Mouse (Mus musculus) midbrain, embryonic 14.5 days (tissue): ENCODE results near the gene Gm266. TPM values are rescaled to one million over a fixed set of nuclear protein-coding genes. Genes with fewer than 3 reads are reported as not detected.

Experiments used
- ATAC-seq: fragments of 200-750 bp; cut with Nextera tagmentation; 2 replicates; pipeline ENCODE4 v1.8.0; 2017; ENCODE audit warnings: moderate number of reproducible peaks, moderate library complexity; ENCODE audit not compliant: low FRiP score, low TSS enrichment
- DNase-seq: peaks from one replicate; pipeline ENCODE4 v3.0.0-alpha.2; 2015
- H3K27ac ChIP-seq: fragments of 300-500 bp; sonication (generic); replicated peaks from 2 replicates; pipeline ENCODE4 v1.5.1; 2014; ENCODE audit warnings: mild to moderate bottlenecking, low read depth, low read length, moderate library complexity
- H3K27me3 ChIP-seq: fragments of 300-500 bp; sonication (generic); 2 replicates; pipeline ENCODE4 v1.6.1; 2014; ENCODE audit warnings: low read length, control low read depth, mixed read lengths; ENCODE audit not compliant: control insufficient read depth, insufficient read depth
- H3K36me3 ChIP-seq: fragments of 300-500 bp; sonication (generic); 2 replicates; pipeline ENCODE4 v1.6.1; 2014; ENCODE audit warnings: low read length, control low read depth; ENCODE audit not compliant: control insufficient read depth, insufficient read depth
- H3K4me1 ChIP-seq: fragments of 300-500 bp; sonication (generic); 2 replicates; pipeline ENCODE4 v1.6.1; 2014; ENCODE audit warnings: mild to moderate bottlenecking, antibody characterized with exemption, low read length, control low read depth; ENCODE audit not compliant: control insufficient read depth, insufficient read depth
- H3K4me2 ChIP-seq: fragments of 300-500 bp; sonication (generic); 2 replicates; pipeline ENCODE4 v1.6.1; 2014; ENCODE audit warnings: mild to moderate bottlenecking, low read length, moderate library complexity
- H3K4me3 ChIP-seq: fragments of 300-500 bp; sonication (generic); replicated peaks from 2 replicates; pipeline ENCODE4 v1.5.1; 2014; ENCODE audit warnings: low read depth, low read length
- H3K9ac ChIP-seq: fragments of 300-500 bp; sonication (generic); replicated peaks from 2 replicates; pipeline ENCODE4 v1.6.1; 2014; ENCODE audit warnings: mild to moderate bottlenecking, low read length, moderate library complexity
- H3K9me3 ChIP-seq: fragments of 300-500 bp; sonication (generic); 2 replicates; pipeline ENCODE4 v1.6.1; 2016; ENCODE audit warnings: low read length, control low read depth, mixed read lengths; ENCODE audit not compliant: control insufficient read depth
- WGBS: fragments of 180-500 bp; shearing (Covaris S2); extraction: QIAGEN DNeasy Blood & Tissue Kit; methylation state at CpG from one replicate; pipeline ENCODE4 v1.1.7; 2014; 5-methylcytosine and 5-hydroxymethylcytosine counted together
- polyA plus RNA-seq: library from polyadenylated mRNA; unstranded; fragments of >200 nt; fragmentation: Nextera tagmentation; extraction: Ambion mirVana; gene quantifications from 2 replicates; pipeline ENCODE4 v1.2.1, GENCODE M21; 2014

Gm266 gene
- polyA plus RNA-seq, 1 experiment from 2014 or later: 1.9 TPM

GRCm38 (mm10) chr12:111497076-111497475 is 11.5 kb upstream of the Gm266 start:
- Histone ChIP-seq H3K9me3 (no peaks in the 10 kb centered on the region), H3K36me3 (no peaks in the 10 kb centered on the region), H3K4me3 (no peak overlapping the region), H3K4me2 (no peak overlapping the region), H3K27ac (no peak overlapping the region), H3K9ac (no peak overlapping the region), H3K4me1 (0 out of 2 replicates have a peak, but pooled peaks cover 5% of the 10 kb centered on the region), H3K27me3 (no peaks in the 10 kb centered on the region)
- DNase-seq (no peak), ATAC-seq (no peak)
- WGBS: 51% methylated on average over 2 of the region's 2 CpGs

- no peak for ATAC-seq
- WGBS: 85% methylated on average over 4 of the region's 4 CpGs
- no peak overlapping the region for H3K27ac ChIP-seq
Observed at GRCm38 (mm10) chr12:111494931-111495330, 9.3 kb upstream of the Gm266 start.

GRCm38 (mm10) chr12:111489261-111489865 is 3.7 kb upstream of the Gm266 start:
- 74% methylated on average over 11 of the region's 11 CpGs for WGBS
- Histone ChIP-seq H3K27me3 (peaks cover 32% of the 10 kb centered on the region), H3K9ac (no peak overlapping the region)

More at GRCm38 (mm10) chr12:111494931-111495330, 9.3 kb upstream of the Gm266 start:
- Histone ChIP-seq H3K4me1 (no peaks in the 10 kb centered on the region), H3K4me3 (no peak overlapping the region), H3K9ac (no peak overlapping the region), H3K36me3 (no peaks in the 10 kb centered on the region), H3K4me2 (no peak overlapping the region), H3K9me3 (no peaks in the 10 kb centered on the region), H3K27me3 (no peaks in the 10 kb centered on the region)
- DNase-seq: no peak

GRCm38 (mm10) chr12:111486455-111486854 is 832 bp upstream of the Gm266 start:
- Histone ChIP-seq H3K27me3 (peaks cover 37% of the 10 kb centered on the region), H3K4me3 (0 out of 2 replicates have a peak overlapping the region, but pooled peaks have one; percentile 37)
- no peak for ATAC-seq

More at GRCm38 (mm10) chr12:111489261-111489865, 3.7 kb upstream of the Gm266 start:
- no peaks in the 10 kb centered on the region for H3K36me3 ChIP-seq
- no peak overlapping the region for H3K27ac ChIP-seq
- no peaks in the 10 kb centered on the region for H3K9me3 ChIP-seq
- H3K4me2 ChIP-seq: no peak overlapping the region
- H3K4me3 ChIP-seq: no peak overlapping the region
- peaks cover 8% of the 10 kb centered on the region; the same call in 1 of the 2 replicates for H3K4me1 ChIP-seq
- ATAC-seq: no peak
- no peak for DNase-seq

GRCm38 (mm10) chr12:111485046-111485651 is 474 bp downstream of the Gm266 start:
- Histone ChIP-seq H3K27ac (no peak overlapping the region), H3K4me3 (peak overlapping the region; percentile 37), H3K27me3 (peaks cover 37% of the 10 kb centered on the region), H3K9ac (peak overlapping the region; percentile 29; the same call in 1 of the 2 replicates), H3K9me3 (no peaks in the 10 kb centered on the region), H3K36me3 (no peaks in the 10 kb centered on the region), H3K4me2 (peak overlapping the region; percentile 57), H3K4me1 (peaks cover 8% of the 10 kb centered on the region; the same call in 1 of the 2 replicates)
- no peak for ATAC-seq
- under 1% methylated on average over 63 of the region's 63 CpGs for WGBS
- DNase-seq: peak; percentile 37

More at GRCm38 (mm10) chr12:111486455-111486854, 832 bp upstream of the Gm266 start:
- H3K9ac ChIP-seq: no peak overlapping the region
- no peaks in the 10 kb centered on the region for H3K36me3 ChIP-seq
- H3K27ac ChIP-seq: no peak overlapping the region
- DNase-seq: peak; percentile 27
- no peaks in the 10 kb centered on the region for H3K9me3 ChIP-seq
- WGBS: 6% methylated on average over 12 of the region's 12 CpGs
- H3K4me1 ChIP-seq: peaks cover 8% of the 10 kb centered on the region; the same call in 1 of the 2 replicates
- H3K4me2 ChIP-seq: peak overlapping the region; percentile 57

- 78% methylated on average over 2 of the region's 2 CpGs for whole genome bisulfite sequencing
Observed at GRCm38 (mm10) chr12:111479917-111480316, 5.7 kb downstream of the Gm266 start.

GRCm38 (mm10) chr12:111478924-111479323 is 6.7 kb downstream of the Gm266 start:
- Histone ChIP-seq H3K27ac (no peak overlapping the region), H3K36me3 (no peaks in the 10 kb centered on the region), H3K27me3 (peaks cover under 1% of the 10 kb centered on the region), H3K4me2 (no peak overlapping the region), H3K4me3 (no peak overlapping the region), H3K9me3 (no peaks in the 10 kb centered on the region), H3K9ac (no peak overlapping the region), H3K4me1 (no peaks in the 10 kb centered on the region)
- WGBS: 65% methylated on average over 5 of the region's 5 CpGs
- DNase-seq (no peak), ATAC-seq (no peak)

More at GRCm38 (mm10) chr12:111479917-111480316, 5.7 kb downstream of the Gm266 start:
- no peak overlapping the region for H3K9ac ChIP-seq
- peaks cover 10% of the 10 kb centered on the region for H3K27me3 ChIP-seq
- peak; percentile 55 for DNase-seq
- ATAC-seq: no peak
- no peak overlapping the region for H3K4me2 ChIP-seq
- H3K36me3 ChIP-seq: no peaks in the 10 kb centered on the region
- H3K4me3 ChIP-seq: no peak overlapping the region
- no peaks in the 10 kb centered on the region; the same call in 1 of the 2 replicates for H3K4me1 ChIP-seq
- H3K27ac ChIP-seq: no peak overlapping the region
- H3K9me3 ChIP-seq: no peaks in the 10 kb centered on the region

GRCm38 (mm10) chr12:111474893-111475643 is 10.6 kb downstream of the Gm266 start:
- H3K4me2 ChIP-seq: no peak overlapping the region
- no peak overlapping the region for H3K27ac ChIP-seq
- H3K9me3 ChIP-seq: no peaks in the 10 kb centered on the region
- H3K4me3 ChIP-seq: no peak overlapping the region
- no peaks in the 10 kb centered on the region for H3K27me3 ChIP-seq
- WGBS: 67% methylated on average over 8 of the region's 8 CpGs
- no peak for ATAC-seq
- 0 out of 2 replicates have a peak, but pooled peaks cover 3% of the 10 kb centered on the region for H3K4me1 ChIP-seq
- H3K36me3 ChIP-seq: no peaks in the 10 kb centered on the region
- no peak for DNase-seq
- no peak overlapping the region for H3K9ac ChIP-seq
